Mouse (Mus musculus): ENCODE results near the gene Rrp9.
"Not testable (repeated sequence)": the region's sequence is repeated elsewhere in the genome, so short reads cannot be mapped to it uniquely, and the experiment has no call there.

Gene Rrp9

GRCm38 (mm10) chr9:106473753-106474105 lies 2.0 kb upstream of the Rrp9 start:
- DNase-seq (ENCODE audit: low spot score): peak; percentile 13

GRCm38 (mm10) chr9:106474456-106474855 lies 1.3 kb upstream of the Rrp9 start:
- peak; percentile 74 for DNase-seq (ENCODE audit: low spot score)

- peak; percentile 25 for DNase-seq (ENCODE audit: low spot score)
Measured at GRCm38 (mm10) chr9:106475046-106475445, 717 bp upstream of the Rrp9 start.

- DNase-seq (ENCODE audit: low spot score): peak; percentile 53
Measured at GRCm38 (mm10) chr9:106476002-106476923, 500 bp downstream of the Rrp9 start.

GRCm38 (mm10) chr9:106476924-106477484 lies 1.2 kb downstream of the Rrp9 start, which contains the start of gene Parp3:
Parp3 (minus strand) TSS chr9:106476949.
- peak; percentile 98 for DNase-seq (ENCODE audit: low spot score)

- no peak for DNase-seq (ENCODE audit: low spot score)
Measured at GRCm38 (mm10) chr9:106477649-106478048, 1.9 kb downstream of the Rrp9 start.

GRCm38 (mm10) chr9:106478101-106478500 lies 2.3 kb downstream of the Rrp9 start:
- DNase-seq (ENCODE audit: low spot score): no peak

- DNase-seq (ENCODE audit: low spot score): no peak
Measured at GRCm38 (mm10) chr9:106480541-106480940, 4.8 kb downstream of the Rrp9 start.

GRCm38 (mm10) chr9:106481075-106481474 lies 5.3 kb downstream of the Rrp9 start:
- DNase-seq (ENCODE audit: low spot score): no peak

- no peak for DNase-seq (ENCODE audit: low spot score)
Measured at GRCm38 (mm10) chr9:106481676-106482075, 5.9 kb downstream of the Rrp9 start.

GRCm38 (mm10) chr9:106482578-106483115 lies 6.9 kb downstream of the Rrp9 start:
- DNase-seq (ENCODE audit: low spot score): no peak

GRCm38 (mm10) chr9:106483136-106483535 lies 7.4 kb downstream of the Rrp9 start:
- no peak for DNase-seq (ENCODE audit: low spot score)

GRCm38 (mm10) chr9:106483606-106484005 lies 7.8 kb downstream of the Rrp9 start:
- DNase-seq (ENCODE audit: low spot score): no peak

- DNase-seq (ENCODE audit: low spot score): no peak
Measured at GRCm38 (mm10) chr9:106485076-106485475, 9.3 kb downstream of the Rrp9 start.

- not testable (repeated sequence) for DNase-seq (ENCODE audit: low spot score)
Measured at GRCm38 (mm10) chr9:106487602-106488001, 11.8 kb downstream of the Rrp9 start.

GRCm38 (mm10) chr9:106499667-106500066 lies 23.9 kb downstream of the Rrp9 start, which contains the start of gene Iqcf1:
Iqcf1 (plus strand) TSS chr9:106499967.
- DNase-seq (ENCODE audit: low spot score): no peak

- DNase-seq (ENCODE audit: low spot score): no peak
Measured at GRCm38 (mm10) chr9:106501846-106502245, 26.1 kb downstream of the Rrp9 start.

- DNase-seq (ENCODE audit: low spot score): no peak
Measured at GRCm38 (mm10) chr9:106504246-106504645, 28.5 kb downstream of the Rrp9 start.

GRCm38 (mm10) chr9:106509356-106509755 lies 33.6 kb downstream of the Rrp9 start:
- no peak for DNase-seq (ENCODE audit: low spot score)

GRCm38 (mm10) chr9:106512729-106513450 lies 37.1 kb downstream of the Rrp9 start:
- DNase-seq (ENCODE audit: low spot score): no peak

GRCm38 (mm10) chr9:106513566-106513965 lies 37.8 kb downstream of the Rrp9 start:
- no peak for DNase-seq (ENCODE audit: low spot score)

- DNase-seq (ENCODE audit: low spot score): no peak
Measured at GRCm38 (mm10) chr9:106514273-106514672, 38.5 kb downstream of the Rrp9 start, which contains the start of gene Iqcf5. Iqcf5 (plus strand) TSS chr9:106514573.

All from ovary, postnatal 36 days (tissue).